Mouse (Mus musculus): Measurements from ENCODE around the gene Wnt9a.
"Not testable (repeated sequence)": the region's sequence is repeated elsewhere in the genome, so short reads cannot be mapped to it uniquely, and the experiment has no call there.

Gene Wnt9a

DNA sequence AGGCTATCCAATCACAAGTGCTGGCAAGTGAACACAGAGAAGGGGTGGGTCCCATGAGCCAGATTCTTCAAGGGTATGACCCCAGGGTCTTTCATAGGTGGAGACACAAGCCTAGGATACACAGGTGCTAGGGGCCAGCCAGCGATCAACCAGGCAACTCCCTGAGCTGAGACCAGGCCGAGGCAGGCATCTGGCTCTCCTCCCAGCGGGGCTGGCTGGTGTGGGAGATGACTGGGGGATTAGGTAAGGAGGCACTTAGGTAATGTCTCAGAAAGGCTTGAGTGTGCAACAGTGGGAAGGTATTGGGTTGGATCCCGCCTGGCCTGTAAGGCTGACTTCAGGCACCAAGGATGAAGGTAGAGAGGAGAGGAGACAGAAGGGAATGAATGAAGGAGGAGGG lies 28.4 kb downstream of the Wnt9a start:
- no peak for DNase-seq (ENCODE audit: low spot score)

DNA sequence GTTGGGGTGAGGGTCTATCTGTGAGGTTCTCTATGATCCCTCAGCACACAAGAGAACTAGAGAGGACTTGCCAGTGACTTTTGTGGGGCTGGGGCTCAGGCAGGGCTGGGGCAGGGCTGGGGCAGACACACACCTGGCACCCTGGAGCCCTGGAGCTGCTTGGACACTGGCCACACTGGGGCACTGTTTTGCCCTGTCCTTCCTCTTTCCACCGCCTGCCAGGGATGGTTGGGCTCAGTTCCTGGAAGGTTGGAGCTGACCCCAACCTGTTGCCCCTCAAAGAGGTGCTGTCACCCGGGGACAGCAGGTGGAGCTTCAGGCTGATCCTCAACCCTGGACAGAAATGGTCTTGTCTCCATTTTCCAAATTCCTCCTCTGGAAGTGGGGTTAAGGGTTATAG lies 29.2 kb downstream of the Wnt9a start:
- no peak for DNase-seq (ENCODE audit: low spot score)

DNA sequence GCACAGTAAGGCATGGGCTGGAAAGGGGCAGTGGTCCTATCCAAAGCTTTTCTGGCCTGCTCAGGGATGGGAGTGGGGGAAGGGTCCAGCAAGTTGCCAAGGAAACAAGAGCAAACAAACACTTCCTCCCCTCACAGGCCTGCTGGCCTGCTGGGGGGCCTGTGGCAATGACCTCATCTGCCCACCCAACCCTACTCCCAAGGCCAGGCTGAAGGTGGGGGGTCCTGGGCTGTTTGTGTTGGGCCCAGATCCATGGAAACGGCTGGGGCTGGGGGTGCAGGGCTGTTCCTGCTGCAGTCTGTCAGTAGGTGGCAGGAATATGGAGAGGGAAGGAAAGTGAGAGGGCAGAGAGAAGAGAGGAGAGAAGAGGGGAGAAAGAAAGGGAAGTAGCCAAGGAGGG lies 29.7 kb downstream of the Wnt9a start:
- no peak for DNase-seq (ENCODE audit: low spot score)

- DNase-seq (ENCODE audit: low spot score), result no peak
Observed at GRCm38 (mm10) chr11:59337955-59338735, 31.4 kb downstream of the Wnt9a start.

DNA sequence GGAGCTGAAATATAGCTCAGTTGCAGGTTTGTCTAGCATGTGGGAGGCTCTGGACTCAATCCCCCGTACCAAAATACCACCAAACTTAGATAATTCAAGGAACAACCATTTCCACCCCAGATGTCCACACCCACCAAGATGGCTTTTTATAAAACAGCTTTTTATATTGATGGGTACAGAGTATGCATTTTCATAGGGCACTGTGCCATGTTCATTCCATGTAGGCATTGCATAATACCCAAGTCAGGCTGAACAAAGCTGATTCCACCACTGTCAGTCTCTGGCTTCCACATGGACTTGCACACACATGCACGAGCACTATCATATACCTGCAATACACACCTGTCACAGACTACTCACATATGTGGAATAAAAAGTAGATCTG lies 32.0 kb downstream of the Wnt9a start:
- DNase-seq (ENCODE audit: low spot score), result no peak

DNA sequence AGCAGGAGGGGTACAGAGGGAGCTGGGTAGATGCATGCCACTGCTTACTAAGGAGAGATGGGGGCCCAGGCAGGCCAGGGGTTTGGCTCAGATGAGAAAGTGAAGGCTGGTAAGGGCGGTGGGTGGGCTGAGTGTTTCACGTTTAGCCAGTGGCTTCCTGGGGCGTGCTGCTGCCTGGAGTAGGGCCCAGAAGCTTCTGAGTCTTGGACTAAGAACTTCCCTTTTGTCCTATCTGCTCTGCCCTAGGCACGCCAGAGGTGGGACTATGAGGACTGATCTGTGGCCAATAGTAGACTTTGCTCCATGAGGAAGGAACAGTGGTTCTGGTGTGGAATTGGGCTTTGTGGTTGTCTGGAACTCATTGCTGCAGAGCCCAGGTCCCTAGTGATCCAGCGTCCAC lies 36.2 kb downstream of the Wnt9a start:
- no peak for DNase-seq (ENCODE audit: low spot score)

DNA sequence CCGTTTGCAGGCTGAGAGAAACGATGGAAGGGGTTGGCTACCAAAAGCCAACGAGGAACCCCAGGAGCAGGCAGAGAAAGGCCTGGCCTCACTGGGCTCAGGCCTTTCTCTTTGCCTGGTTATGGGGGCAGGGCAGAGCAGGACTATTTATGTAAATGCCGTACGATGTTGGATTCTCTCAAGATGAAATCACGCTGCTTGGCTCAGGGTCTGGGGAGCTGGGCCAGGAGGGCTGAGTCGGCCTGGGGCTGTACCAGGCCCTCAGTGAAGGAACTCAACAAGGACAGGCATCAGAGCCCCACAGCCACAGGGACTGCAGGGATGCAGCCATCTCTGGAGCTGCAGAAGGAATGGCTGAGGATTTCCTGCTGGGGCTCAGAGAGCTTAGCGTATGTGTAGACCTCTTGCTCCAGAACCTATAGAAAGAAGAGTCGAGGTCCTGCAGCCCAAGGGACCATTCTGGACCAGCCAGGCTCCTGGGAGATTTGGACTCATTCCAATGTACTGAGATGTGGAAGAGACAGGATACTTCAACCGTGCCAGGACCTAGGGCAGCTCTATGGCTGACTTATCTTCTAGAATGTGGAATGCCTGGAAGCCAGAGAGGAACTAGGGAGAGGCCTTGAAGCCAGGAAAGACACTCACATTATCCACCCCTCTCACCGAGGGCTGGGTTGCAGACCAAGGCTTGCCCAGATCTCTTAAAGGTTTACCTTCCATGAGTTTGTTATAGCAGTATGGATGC lies 39.6 kb downstream of the Wnt9a start:
- DNase-seq (ENCODE audit: low spot score), result peak; percentile 50

- DNase-seq (ENCODE audit: low spot score), result no peak
Observed at GRCm38 (mm10) chr11:59350326-59350725, 43.6 kb downstream of the Wnt9a start.

- DNase-seq (ENCODE audit: low spot score), result no peak
Observed at GRCm38 (mm10) chr11:59354793-59355192, 48.1 kb downstream of the Wnt9a start.

GRCm38 (mm10) chr11:59356874-59357289 lies 50.2 kb downstream of the Wnt9a start:
- DNase-seq (ENCODE audit: low spot score), result no peak

DNA sequence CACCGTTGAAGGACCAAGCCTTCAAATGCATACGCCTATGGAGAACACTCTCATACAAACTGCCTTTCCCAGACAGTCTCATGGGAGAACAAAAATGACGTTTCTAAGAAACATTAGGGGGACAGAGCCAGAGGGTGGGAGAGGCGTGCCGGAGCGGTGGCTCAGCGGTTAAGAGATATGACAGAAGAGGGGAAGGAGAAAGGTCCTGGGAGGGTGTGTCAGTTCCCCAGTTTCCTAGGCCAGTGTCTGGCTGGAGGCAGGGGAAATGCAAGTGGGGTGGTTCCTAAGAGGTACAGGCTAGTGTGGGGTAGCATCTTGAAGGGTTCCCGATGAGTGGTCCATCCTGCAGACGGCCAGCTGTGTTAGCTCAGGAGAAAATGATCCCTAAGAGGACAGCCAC lies 54.6 kb downstream of the Wnt9a start:
- no peak for DNase-seq (ENCODE audit: low spot score)

- no peak for DNase-seq (ENCODE audit: low spot score)
Observed at GRCm38 (mm10) chr11:59364007-59364406, 57.3 kb downstream of the Wnt9a start.

DNA sequence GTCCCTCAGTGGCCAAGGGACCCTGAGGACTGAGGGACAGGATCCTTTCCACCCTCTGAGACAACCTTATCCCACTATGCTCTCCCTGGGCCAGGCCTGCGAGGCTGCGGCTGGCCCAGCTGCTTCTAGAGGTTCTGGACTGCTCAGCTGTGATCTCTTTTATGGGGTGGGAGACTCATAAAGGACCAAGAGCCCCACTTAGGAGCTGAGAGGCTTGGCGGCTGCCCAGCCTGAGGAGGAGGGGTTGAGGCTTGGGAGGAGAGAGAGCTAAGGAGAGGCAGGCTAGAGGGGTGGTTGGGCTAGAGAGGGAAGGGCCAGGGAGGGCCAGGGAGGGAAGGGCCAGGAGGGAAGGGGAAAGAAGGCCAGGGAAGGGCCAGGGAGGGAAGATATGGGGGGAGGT lies 57.7 kb downstream of the Wnt9a start:
- DNase-seq (ENCODE audit: low spot score), result no peak

GRCm38 (mm10) chr11:59366031-59366430 lies 59.3 kb downstream of the Wnt9a start:
- DNase-seq (ENCODE audit: low spot score), result no peak

DNA sequence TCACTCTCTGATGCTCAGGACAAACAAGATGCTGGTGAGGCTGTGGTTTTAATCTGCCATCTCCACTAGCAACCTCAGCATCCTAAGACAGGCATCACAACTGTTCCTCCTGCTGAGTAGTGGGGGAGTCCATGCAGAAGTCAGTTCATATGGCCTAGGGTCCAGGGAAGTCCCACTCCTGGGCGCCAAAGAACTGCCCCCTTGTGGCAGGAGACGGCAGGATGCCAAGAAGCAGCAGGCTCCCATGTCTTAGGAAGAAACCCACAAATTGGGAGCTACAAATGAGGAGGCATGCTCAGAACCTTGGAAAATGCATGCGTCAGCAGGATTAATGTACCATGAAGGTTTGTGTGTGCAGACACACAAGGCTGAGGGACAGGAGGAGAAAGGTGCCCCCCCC lies 59.9 kb downstream of the Wnt9a start:
- no peak for DNase-seq (ENCODE audit: low spot score)

DNA sequence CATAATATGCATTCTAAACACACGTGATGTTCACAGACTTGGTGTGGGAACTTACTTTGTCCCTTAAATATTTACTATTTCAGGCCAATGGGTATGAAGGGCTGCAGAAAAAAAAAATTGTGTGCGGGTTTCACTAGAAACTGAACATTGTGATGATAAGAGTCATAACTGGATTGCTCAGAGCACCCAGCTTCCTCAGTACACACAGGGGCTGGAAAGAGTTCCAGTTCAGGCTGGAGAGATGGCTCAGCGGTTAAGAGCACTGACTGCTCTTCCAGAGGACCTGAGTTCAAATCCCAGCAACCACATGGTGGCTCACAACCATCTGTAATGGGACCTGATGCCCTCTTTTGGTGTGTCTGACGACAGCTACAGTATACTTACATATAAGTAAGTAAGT lies 61.2 kb downstream of the Wnt9a start:
- DNase-seq (ENCODE audit: low spot score), result not testable (repeated sequence)

DNA sequence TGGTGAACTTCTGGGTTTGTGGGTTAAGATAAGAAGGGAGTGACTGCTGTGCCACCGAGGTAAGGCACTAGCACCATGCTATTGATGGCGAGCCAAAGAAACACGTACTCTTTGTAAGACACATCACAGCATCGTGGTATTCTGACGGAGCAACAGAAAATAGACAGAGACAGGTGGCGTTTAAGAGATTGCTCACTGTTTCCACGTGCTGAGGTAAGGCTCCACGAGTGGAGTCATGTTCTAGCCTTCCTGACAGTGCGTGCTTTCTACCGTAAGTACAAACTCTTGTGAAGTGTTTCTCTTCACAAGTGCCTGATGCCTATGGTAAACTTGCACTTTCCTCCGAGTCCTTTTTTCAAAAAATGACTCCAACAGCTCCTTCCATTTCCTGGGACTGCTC lies 63.1 kb downstream of the Wnt9a start:
- no peak for DNase-seq (ENCODE audit: low spot score)

GRCm38 (mm10) chr11:59375475-59375874 lies 68.7 kb downstream of the Wnt9a start, which contains the start of gene Prss38:
Prss38 (minus strand) TSS chr11:59375657.
- DNase-seq (ENCODE audit: low spot score), result no peak

DNA sequence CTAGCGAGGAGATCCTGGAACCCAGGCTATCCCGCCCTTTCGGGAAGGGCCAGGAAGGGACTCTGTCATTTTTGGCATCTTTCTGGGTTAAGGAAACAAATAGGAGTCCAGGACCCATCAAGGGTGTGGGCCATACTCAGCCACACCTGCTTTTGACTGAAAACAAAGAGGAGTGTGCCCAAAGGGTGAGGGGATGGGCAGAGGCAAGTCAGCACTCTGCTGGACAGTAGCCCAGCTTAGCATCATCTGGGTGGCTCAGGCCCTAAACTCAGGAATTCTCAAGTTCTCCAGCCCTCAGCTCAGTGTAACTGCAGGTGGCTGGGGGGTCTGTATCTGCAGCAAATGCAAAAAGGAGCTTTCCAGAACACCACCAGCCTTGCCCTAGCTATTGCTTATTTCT lies 71.3 kb downstream of the Wnt9a start:
- DNase-seq (ENCODE audit: low spot score), result no peak

DNA sequence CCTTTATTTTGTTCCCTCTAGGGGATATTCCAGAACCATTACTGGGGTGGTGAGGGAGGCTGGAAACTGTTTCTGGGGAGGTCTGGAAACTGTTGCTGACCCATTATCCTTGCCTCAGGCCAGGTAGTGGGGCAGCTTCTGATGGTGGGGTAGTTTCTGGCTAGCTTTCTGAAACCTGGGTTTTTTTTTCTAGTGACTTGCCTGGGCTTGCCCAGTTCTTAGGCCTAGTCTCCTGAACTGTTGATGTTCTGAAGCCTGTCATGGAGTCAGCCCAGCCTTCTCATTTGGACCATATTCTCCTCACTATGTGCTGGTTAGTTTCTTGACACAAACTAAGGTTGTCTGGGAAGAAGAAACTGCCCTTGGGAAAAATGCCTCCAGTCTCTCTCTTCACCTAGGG lies 72.8 kb downstream of the Wnt9a start:
- no peak for DNase-seq (ENCODE audit: low spot score)
